ENCODE assay signal across 32 mouse cellular contexts in the genomic region with DNA sequence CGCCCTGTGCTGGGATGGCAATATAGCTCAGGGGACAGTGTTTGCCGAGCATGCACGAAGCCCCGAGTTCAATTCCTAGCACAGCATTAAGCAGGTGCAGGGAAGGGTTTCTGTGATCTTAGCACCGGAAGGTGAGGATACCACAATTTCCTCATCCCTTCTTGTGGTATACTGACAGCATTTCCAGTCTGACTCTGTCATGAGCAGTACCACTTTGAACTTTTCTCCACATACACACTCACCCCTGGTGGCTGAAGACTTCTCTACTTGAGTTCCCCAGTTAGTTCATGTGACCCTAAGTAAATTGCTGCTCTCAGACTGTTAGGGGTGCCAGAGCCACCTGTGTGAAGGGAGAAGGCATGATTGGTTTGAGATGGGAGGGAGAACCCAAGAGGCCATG.
DNase-seq lines count a peak whose midpoint lies in the region; ATAC-seq lines count a peak whose summit lies in the region.
"Had no signal": no experiment of that assay in that cellular context is flagged by ENCODE, and none has a peak within 500 bp of the region (broad histone marks: within the 10 kb centered on the region; RNA-seq: fewer than 3 reads in every experiment).

No protein-coding gene starts in this region.

- H3K27me3 ChIP-seq in heart, embryonic 16.5 days (ENCODE audit: control insufficient read depth, insufficient read depth, low read length): no peaks in the 10 kb centered on the region
- H3K27me3 ChIP-seq in forebrain, embryonic 16.5 days (replicated peaks; ENCODE audit: control insufficient read depth, insufficient read depth, low read length): no peaks in the 10 kb centered on the region
- H3K27me3 ChIP-seq: intestine, embryonic 15.5 days; liver, embryonic 13.5 days; stomach, embryonic 15.5 days had no signal

- 77% methylated on average over 5 of the region's 5 CpGs for WGBS in heart, embryonic 16.5 days
- 95% methylated on average over 5 of the region's 5 CpGs for WGBS in forebrain, embryonic 16.5 days

- DNase-seq in heart, postnatal 4 days: no peak
- DNase-seq in induced T-regulatory cell, adult 2 months (ENCODE audit: low read depth): peak; percentile 9
- DNase-seq in thymus, postnatal 0 days (ENCODE audit: low spot score): peak; percentile 86
- DNase-seq in thymus, postnatal 4 days: peak; percentile 32
- no peak for DNase-seq in layer of hippocampus, postnatal 10 days (ENCODE audit: low spot score in 2 of 2)
- no peak for DNase-seq in heart, adult 18-20 months
- DNase-seq: adrenal gland, postnatal 14 days; cerebellum, adult 11-12 months; cerebellum, adult 9-11 months; forebrain, postnatal 0 days; gastrocnemius, postnatal 14 days; heart, adult 11 months; heart, postnatal 10 days; kidney, adult 2 months; kidney, postnatal 4 days; layer of hippocampus, adult 9-11 months; liver, embryonic 13.5 days; lung, adult 18-20 months; midbrain, embryonic 14.5 days; right cerebral cortex, postnatal 25 days had no signal

- H3K4me2 ChIP-seq in heart, embryonic 16.5 days (ENCODE audit: low read depth, low read length): no peak overlapping the region
- H3K4me2 ChIP-seq in forebrain, embryonic 16.5 days (ENCODE audit: low read length): no peak overlapping the region
- H3K4me2 ChIP-seq: heart, embryonic 12.5 days; intestine, embryonic 15.5 days; limb, embryonic 15.5 days; liver, embryonic 13.5 days; neural tube, embryonic 15.5 days; stomach, embryonic 15.5 days had no signal

- no peaks in the 10 kb centered on the region for H3K36me3 ChIP-seq in heart, embryonic 16.5 days (ENCODE audit: control insufficient read depth, insufficient read depth)
- H3K36me3 ChIP-seq in forebrain, embryonic 16.5 days (ENCODE audit: control insufficient read depth, insufficient read depth): no peaks in the 10 kb centered on the region
- H3K36me3 ChIP-seq: heart, embryonic 12.5 days; intestine, embryonic 15.5 days; limb, embryonic 15.5 days; liver, embryonic 13.5 days; neural tube, embryonic 15.5 days; stomach, embryonic 15.5 days had no signal

- H3K27ac ChIP-seq in heart, embryonic 16.5 days (ENCODE audit: low read length): no peak overlapping the region
- no peak overlapping the region for H3K27ac ChIP-seq in forebrain, embryonic 16.5 days (ENCODE audit: low read length)
- H3K27ac ChIP-seq: intestine, embryonic 15.5 days; kidney, postnatal 0 days; left cerebral cortex, adult 2 months; limb, embryonic 15.5 days; liver, embryonic 13.5 days; neural tube, embryonic 15.5 days; stomach, embryonic 15.5 days had no signal

- no peaks in the 10 kb centered on the region for H3K9me3 ChIP-seq in heart, embryonic 16.5 days (replicated peaks; ENCODE audit: control insufficient read depth, low read length)
- no peaks in the 10 kb centered on the region for H3K9me3 ChIP-seq in forebrain, embryonic 16.5 days (ENCODE audit: control insufficient read depth, low read length)
- H3K9me3 ChIP-seq: heart, embryonic 12.5 days; intestine, embryonic 15.5 days; limb, embryonic 15.5 days; liver, embryonic 13.5 days; neural tube, embryonic 15.5 days; stomach, embryonic 15.5 days had no signal

- H3K4me3 ChIP-seq in heart, embryonic 16.5 days (ENCODE audit: low read length): no peak overlapping the region
- H3K4me3 ChIP-seq in forebrain, embryonic 16.5 days (replicated peaks; ENCODE audit: low read length): no peak overlapping the region
- H3K4me3 ChIP-seq: erythroblast, embryonic 14.5 days; heart, embryonic 12.5 days; intestine, embryonic 15.5 days; left cerebral cortex, adult 2 months; limb, embryonic 15.5 days; liver, embryonic 13.5 days; neural tube, embryonic 15.5 days; stomach, embryonic 15.5 days had no signal

- ATAC-seq in heart, embryonic 16.5 days (replicated peaks; ENCODE audit: extremely low read depth, insufficient read depth, low FRiP score): peak; percentile 54
- no peak for ATAC-seq in forebrain, embryonic 16.5 days
- ATAC-seq: forebrain, postnatal 0 days; hindbrain, embryonic 16.5 days; intestine, embryonic 15.5 days; lung, postnatal 0 days had no signal

- H3K9ac ChIP-seq in heart, embryonic 16.5 days (ENCODE audit: low read length): no peak overlapping the region
- no peak overlapping the region for H3K9ac ChIP-seq in forebrain, embryonic 16.5 days (replicated peaks; ENCODE audit: low read depth, low read length)
- H3K9ac ChIP-seq: forebrain, postnatal 0 days; heart, embryonic 12.5 days; intestine, embryonic 15.5 days; limb, embryonic 15.5 days; liver, embryonic 13.5 days; neural tube, embryonic 15.5 days; stomach, embryonic 15.5 days had no signal

- peaks cover 6% of the 10 kb centered on the region for H3K4me1 ChIP-seq in heart, embryonic 16.5 days (ENCODE audit: control insufficient read depth, insufficient read depth, low read length)
- H3K4me1 ChIP-seq in forebrain, embryonic 16.5 days (replicated peaks; ENCODE audit: control insufficient read depth, insufficient read depth, low read length): peaks cover 13% of the 10 kb centered on the region
- H3K4me1 ChIP-seq: heart, embryonic 12.5 days; intestine, embryonic 15.5 days; limb, embryonic 15.5 days; liver, embryonic 13.5 days; stomach, embryonic 15.5 days had no signal

Comparison
In these comparisons a context has a peak if more than half of its experiments do, and no peak if none do; other contexts are left out.
1. DNase-seq: peak in induced T-regulatory cell, adult 2 months (single experiment), thymus, postnatal 0 days (single experiment) and thymus, postnatal 4 days (single experiment); none in heart, postnatal 4 days (single experiment), layer of hippocampus, postnatal 10 days (0 of 2) and heart, adult 18-20 months (0 of 2).